Mouse (Mus musculus) layer of hippocampus, adult 9-11 months (tissue): Measurements from ENCODE around the gene Tlcd2.

ENCODE experiments used
- DNase-seq: peaks from one replicate; pipeline ENCODE4 v3.0.0; 2022

The Tlcd2 gene

GRCm38 (mm10) chr11:75460844-75461742 lies at the start of gene Tlcd2:
Gene Tlcd2, plus strand, starts transcription at chr11:75461715.
- peak; percentile 100 for DNase-seq

- DNase-seq: peak; percentile 73
These were observed 46.4 kb upstream of the Tlcd2 start for GRCm38 (mm10) chr11:75415096-75415495.

- no peak for DNase-seq
These were observed 45.5 kb upstream of the Tlcd2 start for GRCm38 (mm10) chr11:75415994-75416393.

- no peak for DNase-seq
These were observed 41.5 kb upstream of the Tlcd2 start for GRCm38 (mm10) chr11:75420037-75420436.

GRCm38 (mm10) chr11:75420810-75421374 lies 40.6 kb upstream of the Tlcd2 start:
- DNase-seq: no peak

GRCm38 (mm10) chr11:75421375-75422012 lies 40.0 kb upstream of the Tlcd2 start:
- no peak for DNase-seq

GRCm38 (mm10) chr11:75422013-75422792 lies 39.3 kb upstream of the Tlcd2 start, which contains the start of gene Serpinf1:
Gene Serpinf1, minus strand, starts transcription at chr11:75422701.
- no peak for DNase-seq

GRCm38 (mm10) chr11:75423091-75423490 lies 38.4 kb upstream of the Tlcd2 start:
- DNase-seq: no peak

- no peak for DNase-seq
These were observed 37.5 kb upstream of the Tlcd2 start for GRCm38 (mm10) chr11:75424033-75424432.

GRCm38 (mm10) chr11:75424459-75424858 lies 37.1 kb upstream of the Tlcd2 start:
- no peak for DNase-seq

- DNase-seq: peak; percentile 60
These were observed 32.4 kb upstream of the Tlcd2 start for GRCm38 (mm10) chr11:75429019-75429705.

- peak; percentile 87 for DNase-seq
These were observed 30.2 kb upstream of the Tlcd2 start for GRCm38 (mm10) chr11:75431307-75431706.

GRCm38 (mm10) chr11:75434138-75434537 lies 27.4 kb upstream of the Tlcd2 start:
- DNase-seq: no peak

GRCm38 (mm10) chr11:75438194-75438593 lies 23.3 kb upstream of the Tlcd2 start:
- no peak for DNase-seq

GRCm38 (mm10) chr11:75438804-75439203 lies 22.7 kb upstream of the Tlcd2 start:
- DNase-seq: no peak

GRCm38 (mm10) chr11:75439363-75439762 lies 22.2 kb upstream of the Tlcd2 start, which contains the start of gene Serpinf2:
Gene Serpinf2, minus strand, starts transcription at chr11:75439591.
- DNase-seq: no peak

GRCm38 (mm10) chr11:75439951-75440350 lies 21.6 kb upstream of the Tlcd2 start:
- no peak for DNase-seq

GRCm38 (mm10) chr11:75441034-75441433 lies 20.5 kb upstream of the Tlcd2 start:
- DNase-seq: no peak

- no peak for DNase-seq
These were observed 19.9 kb upstream of the Tlcd2 start for GRCm38 (mm10) chr11:75441601-75442000.

- no peak for DNase-seq
These were observed 17.8 kb upstream of the Tlcd2 start for GRCm38 (mm10) chr11:75443711-75444110.

- no peak for DNase-seq
These were observed 12.9 kb upstream of the Tlcd2 start for GRCm38 (mm10) chr11:75448575-75448974.

- DNase-seq: no peak
These were observed 11.8 kb upstream of the Tlcd2 start for GRCm38 (mm10) chr11:75449695-75450094.
